Mouse (Mus musculus) embryonic facial prominence, embryonic 15.5 days (tissue): ENCODE measurements around the gene Lbh. TPM values are rescaled to one million over a fixed set of nuclear protein-coding genes. Genes with fewer than 3 reads are reported as not detected.
A peak's percentile ranks its signal among the peaks of the same experiment; 100 is the strongest.

ENCODE experiments used
- ATAC-seq: fragments of 200-750 bp; cut with Nextera tagmentation; 2 replicates; pipeline ENCODE4 v1.8.0; 2017; ENCODE audit warnings: low read depth, moderate TSS enrichment; ENCODE audit not compliant: insufficient number of reproducible peaks, low FRiP score, low TSS enrichment
- H3K27ac ChIP-seq: fragments of 300-500 bp; sonication (generic); replicated peaks from 2 replicates; pipeline ENCODE4 v1.5.1; 2015; ENCODE audit warnings: mild to moderate bottlenecking, inconsistent platforms
- H3K27me3 ChIP-seq: fragments of 300-500 bp; sonication (generic); 2 replicates; pipeline ENCODE4 v1.6.1; 2015; ENCODE audit warnings: inconsistent platforms
- H3K36me3 ChIP-seq: fragments of 300-500 bp; sonication (generic); 2 replicates; pipeline ENCODE4 v1.6.1; 2015; ENCODE audit warnings: mild to moderate bottlenecking, inconsistent platforms
- H3K4me1 ChIP-seq: fragments of 300-500 bp; sonication (generic); 2 replicates; pipeline ENCODE4 v1.6.1; 2015; ENCODE audit warnings: inconsistent platforms
- H3K4me2 ChIP-seq: fragments of 300-500 bp; sonication (generic); replicated peaks from 2 replicates; pipeline ENCODE4 v1.6.1; 2015; ENCODE audit warnings: mild to moderate bottlenecking, inconsistent platforms
- H3K4me3 ChIP-seq: fragments of 300-500 bp; sonication (generic); replicated peaks from 2 replicates; pipeline ENCODE4 v1.5.1; 2015; ENCODE audit warnings: mild to moderate bottlenecking, inconsistent platforms
- H3K9ac ChIP-seq: fragments of 300-500 bp; sonication (generic); 2 replicates; pipeline ENCODE4 v1.6.1; 2015; ENCODE audit warnings: inconsistent platforms
- H3K9me3 ChIP-seq: fragments of 300-500 bp; sonication (generic); replicated peaks from 2 replicates; pipeline ENCODE4 v1.6.1; 2016; ENCODE audit warnings: inconsistent platforms
- WGBS: fragments of 180-500 bp; shearing (Covaris S2); methylation state at CpG from one replicate; pipeline ENCODE4 v1.1.7; 2015; 5-methylcytosine and 5-hydroxymethylcytosine counted together
- polyA plus RNA-seq: library from polyadenylated mRNA; unstranded; fragments of >200 nt; fragmentation: Nextera tagmentation; extraction: Ambion mirVana; gene quantifications from 2 replicates; pipeline ENCODE4 v1.2.1, GENCODE M21; 2015

Lbh gene
- polyA plus RNA-seq, 1 experiment from 2014 or later = 3.3 TPM

DNA sequence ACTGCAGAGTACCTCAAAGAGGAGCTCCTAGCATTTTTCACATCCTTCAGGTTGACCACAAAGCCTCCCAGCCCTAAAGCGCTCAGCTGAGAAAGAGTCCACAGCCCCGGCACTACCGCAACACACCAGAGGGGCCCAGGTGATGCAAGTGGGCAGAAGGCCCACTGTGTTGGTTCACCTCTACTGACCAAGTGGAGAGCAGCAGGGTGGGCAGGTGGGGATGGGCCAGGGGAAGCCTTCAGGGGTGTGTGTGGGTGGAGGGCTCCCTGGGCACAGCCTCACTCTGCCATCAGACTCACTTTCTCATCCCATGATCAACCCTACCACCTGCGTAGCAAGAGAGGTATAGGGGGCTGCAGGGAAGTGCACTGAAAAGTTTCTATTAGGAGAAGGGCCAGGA lies 42.1 kb downstream of the Lbh start:
- ATAC-seq = peak; percentile 24; the same call in 1 of the 2 replicates

DNA sequence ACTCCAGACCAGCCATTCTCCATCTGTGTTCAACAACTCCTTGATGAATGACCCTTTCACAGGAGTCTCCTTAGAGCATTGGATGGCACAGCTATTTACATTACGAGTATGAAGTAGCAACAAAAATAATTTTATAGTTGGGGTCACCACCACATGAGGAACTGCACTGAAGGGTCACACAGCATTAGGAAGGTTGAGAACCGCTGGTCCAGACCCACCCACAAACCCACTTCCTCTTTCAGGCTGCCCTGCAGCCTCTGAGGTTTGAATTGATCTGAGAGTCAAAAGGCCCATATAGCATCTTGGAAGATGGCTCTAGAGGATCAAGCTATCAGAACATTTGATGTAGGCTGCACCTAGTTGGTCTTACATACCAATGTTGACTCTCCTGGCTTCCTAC lies 42.8 kb downstream of the Lbh start:
- no peak for ATAC-seq
- no peak overlapping the region for H3K9ac ChIP-seq
- 84% methylated on average over 2 of the region's 2 CpGs for WGBS
- no peak overlapping the region for H3K4me2 ChIP-seq
- H3K36me3 ChIP-seq = no peaks in the 10 kb centered on the region
- no peaks in the 10 kb centered on the region for H3K27me3 ChIP-seq
- 0 out of 2 replicates have a peak, but pooled peaks cover under 1% of the 10 kb centered on the region for H3K4me1 ChIP-seq
- no peak overlapping the region for H3K4me3 ChIP-seq
- no peak overlapping the region for H3K27ac ChIP-seq
- H3K9me3 ChIP-seq = no peaks in the 10 kb centered on the region

More for the DNA sequence above, 42.1 kb downstream of the Lbh start:
- Histone ChIP-seq H3K4me1 (no peaks in the 10 kb centered on the region), H3K9me3 (no peaks in the 10 kb centered on the region), H3K4me3 (no peak overlapping the region), H3K27me3 (no peaks in the 10 kb centered on the region), H3K36me3 (no peaks in the 10 kb centered on the region), H3K4me2 (no peak overlapping the region), H3K9ac (no peak overlapping the region), H3K27ac (no peak overlapping the region)
- 89% methylated on average over 4 of the region's 4 CpGs for WGBS

DNA sequence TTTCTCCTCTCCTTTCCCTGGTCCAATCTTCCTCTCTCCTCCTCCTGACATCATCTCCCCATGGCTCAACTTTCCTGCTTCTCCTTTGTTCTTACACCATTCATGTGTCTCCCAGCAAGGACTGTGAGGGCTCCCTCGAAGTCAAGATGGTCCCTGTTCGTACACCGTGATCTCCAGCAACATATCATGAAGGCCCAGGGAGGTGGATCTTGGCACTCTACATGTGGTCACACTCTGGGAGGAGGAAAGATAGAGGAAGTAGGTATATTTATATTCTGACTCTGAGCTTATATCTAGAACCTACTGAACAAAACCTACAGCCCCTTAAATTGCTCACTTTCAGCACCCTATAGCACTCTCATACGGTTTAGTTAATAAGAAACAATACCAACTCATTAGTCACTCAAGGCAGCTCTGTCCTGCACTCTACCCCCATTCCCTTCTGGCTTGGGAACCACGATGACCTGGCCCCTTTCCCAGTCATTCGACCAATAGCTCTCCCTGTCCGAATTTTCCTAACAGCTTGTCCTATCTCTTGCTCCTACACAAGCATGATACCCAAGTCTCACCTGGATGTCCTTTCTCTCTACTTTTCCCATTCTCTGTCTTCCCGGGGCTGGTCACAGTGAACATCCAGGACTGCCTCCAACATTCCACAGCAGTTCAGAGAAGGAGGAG lies 44.0 kb downstream of the Lbh start:
- no peak overlapping the region for H3K4me2 ChIP-seq
- 84% methylated on average over 8 of the region's 8 CpGs for WGBS
- H3K9ac ChIP-seq = no peak overlapping the region
- no peak overlapping the region for H3K4me3 ChIP-seq
- no peaks in the 10 kb centered on the region for H3K27me3 ChIP-seq
- ATAC-seq = no peak
- H3K4me1 ChIP-seq = 0 out of 2 replicates have a peak, but pooled peaks cover 10% of the 10 kb centered on the region
- no peak overlapping the region for H3K27ac ChIP-seq
- no peaks in the 10 kb centered on the region for H3K36me3 ChIP-seq
- H3K9me3 ChIP-seq = no peaks in the 10 kb centered on the region

DNA sequence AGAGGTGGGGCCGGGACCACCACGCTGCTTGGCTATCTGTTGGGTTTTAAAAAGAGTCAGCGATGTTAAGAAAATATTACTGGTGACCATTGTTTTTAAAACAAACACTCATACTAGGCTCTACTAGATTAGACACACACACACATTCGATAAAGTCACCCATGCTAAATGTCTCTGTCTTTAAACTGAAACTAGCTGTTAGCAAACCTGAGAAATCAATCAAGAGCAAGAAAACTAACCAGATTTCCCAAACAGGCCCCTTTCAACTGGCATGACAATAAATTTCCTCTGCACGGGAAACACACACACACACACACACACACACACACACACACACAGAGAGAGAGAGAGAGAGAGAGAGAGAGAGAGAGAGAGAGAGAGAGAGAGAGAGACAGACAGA lies 47.6 kb downstream of the Lbh start:
- Histone ChIP-seq H3K27me3 (no peaks in the 10 kb centered on the region), H3K4me2 (no peak overlapping the region), H3K9ac (no peak overlapping the region), H3K9me3 (no peaks in the 10 kb centered on the region), H3K27ac (no peak overlapping the region), H3K36me3 (no peaks in the 10 kb centered on the region), H3K4me3 (no peak overlapping the region), H3K4me1 (peaks cover 19% of the 10 kb centered on the region)
- WGBS = 72% methylated on average over 5 of the region's 5 CpGs
- ATAC-seq = no peak

DNA sequence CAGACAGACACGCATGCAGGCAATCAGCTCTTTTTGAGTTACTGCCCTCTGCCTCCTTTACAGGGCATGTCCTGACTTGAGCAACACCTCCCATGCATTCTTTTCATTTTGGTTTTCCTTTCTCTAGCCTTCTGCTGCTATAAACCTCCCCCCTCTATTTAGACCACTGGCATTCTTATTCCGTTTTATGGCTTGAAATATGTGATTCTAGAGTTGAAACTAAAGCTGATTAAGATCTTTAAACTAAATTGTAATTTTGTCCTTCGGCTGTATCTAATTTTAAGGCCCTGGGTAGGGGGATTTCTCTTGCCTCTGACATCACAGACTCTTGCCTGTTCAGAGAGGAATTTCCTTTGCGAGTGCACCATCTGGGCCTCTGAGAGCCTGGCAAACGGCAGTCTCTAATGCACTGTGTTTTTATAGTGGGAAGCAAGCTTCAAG lies 48.0 kb downstream of the Lbh start:
- peaks cover 22% of the 10 kb centered on the region for H3K4me1 ChIP-seq
- no peak overlapping the region for H3K9ac ChIP-seq
- WGBS = 13% methylated on average over 5 of the region's 5 CpGs
- H3K27me3 ChIP-seq = no peaks in the 10 kb centered on the region
- H3K27ac ChIP-seq = peak overlapping the region; percentile 69
- H3K4me2 ChIP-seq = no peak overlapping the region
- no peaks in the 10 kb centered on the region for H3K9me3 ChIP-seq
- ATAC-seq = no peak
- no peaks in the 10 kb centered on the region for H3K36me3 ChIP-seq
- H3K4me3 ChIP-seq = no peak overlapping the region

DNA sequence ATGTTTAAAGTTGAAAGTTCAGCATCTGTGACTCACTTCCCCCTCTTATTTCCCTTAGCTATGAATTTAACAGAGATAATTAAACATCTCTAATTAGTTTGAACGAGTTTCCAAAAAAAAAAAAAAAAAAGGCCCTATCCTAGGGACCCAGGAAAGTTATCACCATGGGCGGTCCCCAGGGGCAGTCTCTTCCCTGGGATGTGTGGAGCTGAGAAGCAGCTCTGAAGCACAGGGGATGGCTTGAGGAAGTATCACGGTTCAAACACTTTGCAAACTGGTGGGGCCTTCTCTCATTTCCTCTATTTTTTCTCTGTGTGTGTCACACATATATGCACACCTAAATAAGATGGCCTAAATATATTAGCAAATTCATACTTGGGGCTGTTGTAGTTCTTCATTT lies 48.8 kb downstream of the Lbh start:
- H3K36me3 ChIP-seq = no peaks in the 10 kb centered on the region
- peaks cover 22% of the 10 kb centered on the region for H3K4me1 ChIP-seq
- 39% methylated on average over 3 of the region's 3 CpGs for WGBS
- H3K9me3 ChIP-seq = no peaks in the 10 kb centered on the region
- H3K4me3 ChIP-seq = no peak overlapping the region
- no peaks in the 10 kb centered on the region for H3K27me3 ChIP-seq
- ATAC-seq = no peak
- H3K9ac ChIP-seq = no peak overlapping the region
- H3K4me2 ChIP-seq = no peak overlapping the region
- H3K27ac ChIP-seq = no peak overlapping the region

DNA sequence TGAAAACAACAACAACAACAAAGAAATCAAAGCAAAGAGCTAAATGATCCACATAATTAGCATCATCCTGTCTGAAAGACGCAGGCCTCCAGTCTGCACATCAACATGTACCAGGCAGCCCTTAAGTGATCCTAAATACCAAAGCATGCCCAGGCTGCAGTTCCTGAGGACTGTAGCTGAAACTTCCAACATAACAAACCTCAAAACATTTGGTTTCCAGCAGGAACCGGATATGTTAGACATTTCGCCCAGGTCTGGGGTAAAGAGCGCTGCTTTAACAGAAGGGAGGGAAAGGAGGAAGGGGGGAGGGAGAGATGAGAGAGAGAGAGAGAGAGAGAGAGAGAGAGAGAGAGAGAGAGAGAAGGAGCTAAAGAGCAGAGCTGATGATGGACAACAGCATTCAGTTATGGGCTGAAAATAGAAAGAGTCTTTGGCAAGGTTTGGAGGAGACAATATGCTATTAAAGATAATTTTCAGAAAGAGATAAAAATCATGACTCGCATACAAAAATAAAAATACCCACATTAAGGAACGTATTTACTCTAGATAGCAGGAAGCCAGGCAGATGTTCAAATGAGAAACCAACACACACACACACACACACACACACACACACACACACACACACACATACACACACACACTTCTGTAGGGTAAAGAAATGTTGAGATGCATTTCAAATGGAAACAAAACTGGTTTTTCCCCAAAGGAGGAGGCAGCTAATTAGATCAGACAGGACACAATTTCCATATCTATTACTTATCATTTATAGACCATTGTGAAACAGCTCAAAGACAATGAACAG lies 49.5 kb downstream of the Lbh start:
- ATAC-seq = no peak
- Histone ChIP-seq H3K9me3 (no peaks in the 10 kb centered on the region), H3K27ac (no peak overlapping the region; the same call in 1 of the 2 replicates), H3K27me3 (no peaks in the 10 kb centered on the region), H3K9ac (no peak overlapping the region), H3K4me3 (no peak overlapping the region), H3K4me1 (peaks cover 22% of the 10 kb centered on the region), H3K4me2 (no peak overlapping the region), H3K36me3 (no peaks in the 10 kb centered on the region)
- 24% methylated on average over 6 of the region's 6 CpGs for WGBS

DNA sequence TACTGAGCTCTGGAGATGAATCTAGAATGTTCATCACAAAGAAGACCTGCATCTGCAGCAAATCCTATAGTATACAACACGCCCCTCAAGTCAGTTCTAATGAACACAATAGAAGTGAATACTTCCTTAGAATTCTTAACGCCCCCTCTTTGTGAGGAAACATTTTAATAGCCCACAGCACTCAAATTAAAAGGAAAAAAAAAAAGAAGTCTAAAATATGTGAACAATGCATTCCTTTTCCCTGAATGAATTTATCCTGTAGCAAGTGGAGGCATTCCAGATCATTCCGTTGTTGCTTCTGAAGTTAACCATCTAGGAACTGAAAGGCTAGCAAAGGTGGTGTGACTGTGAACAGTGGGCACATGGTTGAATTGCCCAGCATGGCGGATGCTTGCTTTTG lies 50.6 kb downstream of the Lbh start:
- Histone ChIP-seq H3K36me3 (no peaks in the 10 kb centered on the region), H3K4me3 (no peak overlapping the region), H3K4me1 (peaks cover 22% of the 10 kb centered on the region), H3K9ac (no peak overlapping the region), H3K27ac (no peak overlapping the region), H3K9me3 (no peaks in the 10 kb centered on the region), H3K27me3 (no peaks in the 10 kb centered on the region), H3K4me2 (no peak overlapping the region)
- 57% methylated on average over 4 of the region's 4 CpGs for WGBS
- ATAC-seq = no peak

DNA sequence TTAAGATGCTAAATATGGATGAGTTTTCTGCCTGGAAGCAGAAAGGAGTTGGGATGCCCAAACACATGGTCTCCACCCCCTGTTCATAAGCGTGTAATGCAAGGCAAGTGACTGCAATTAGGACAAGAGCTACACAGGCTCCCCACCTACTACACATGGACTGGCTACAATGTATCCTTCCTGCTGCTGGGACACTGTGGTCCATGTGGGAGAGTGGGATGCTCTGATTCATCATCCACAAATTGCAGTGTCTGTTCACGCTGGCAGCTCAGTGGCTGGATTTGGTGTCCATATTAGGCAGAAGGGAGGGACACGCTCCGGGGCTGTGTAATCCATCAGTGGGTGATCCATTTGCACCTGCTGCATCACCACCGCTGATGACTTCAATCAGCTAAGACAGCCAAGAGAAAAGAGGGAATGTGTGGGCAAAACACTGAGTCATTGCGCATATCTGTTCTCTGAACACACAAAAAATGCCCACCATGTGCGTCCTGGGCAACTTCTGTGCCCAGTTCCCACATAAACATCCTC lies 52.6 kb downstream of the Lbh start:
- peaks cover 22% of the 10 kb centered on the region for H3K4me1 ChIP-seq

DNA sequence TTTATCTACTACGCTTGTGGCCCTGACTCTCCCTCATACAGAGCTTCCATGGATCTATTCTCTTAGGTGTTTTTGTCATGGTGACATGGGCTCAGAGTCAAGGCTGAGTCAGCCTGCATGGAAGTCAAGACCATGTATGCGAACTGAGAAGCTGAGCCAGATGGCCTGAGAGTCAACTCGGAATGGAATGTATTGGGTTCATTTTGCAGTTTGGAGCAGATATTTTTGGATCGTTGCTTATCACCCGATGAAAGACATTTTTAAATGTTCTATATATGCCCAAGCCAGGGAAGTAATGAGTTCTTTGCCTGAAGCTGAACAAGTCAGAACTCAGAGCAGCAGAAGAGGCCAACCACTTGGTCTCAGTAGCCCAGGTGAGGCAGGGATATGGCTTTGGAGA lies 54.9 kb downstream of the Lbh start:
- WGBS = 80% methylated on average over 5 of the region's 5 CpGs
- no peak for ATAC-seq

More for the DNA sequence above, 52.6 kb downstream of the Lbh start:
- Histone ChIP-seq H3K27me3 (no peaks in the 10 kb centered on the region), H3K36me3 (no peaks in the 10 kb centered on the region), H3K4me3 (no peak overlapping the region), H3K9me3 (no peaks in the 10 kb centered on the region), H3K9ac (no peak overlapping the region), H3K4me2 (no peak overlapping the region), H3K27ac (0 out of 2 replicates have a peak overlapping the region, but pooled peaks have one; percentile 34)
- 61% methylated on average over 7 of the region's 7 CpGs for WGBS
- peak; percentile 69 for ATAC-seq

More for the DNA sequence above, 54.9 kb downstream of the Lbh start:
- H3K4me3 ChIP-seq = no peak overlapping the region
- no peak overlapping the region for H3K4me2 ChIP-seq
- H3K9ac ChIP-seq = no peak overlapping the region
- H3K36me3 ChIP-seq = no peaks in the 10 kb centered on the region
- H3K27ac ChIP-seq = no peak overlapping the region
- no peaks in the 10 kb centered on the region for H3K27me3 ChIP-seq
- no peaks in the 10 kb centered on the region for H3K9me3 ChIP-seq
- H3K4me1 ChIP-seq = peaks cover 7% of the 10 kb centered on the region; the same call in 1 of the 2 replicates
